Comparison of ENCODE assay signal across 15 mouse cellular contexts in the genomic region with DNA sequence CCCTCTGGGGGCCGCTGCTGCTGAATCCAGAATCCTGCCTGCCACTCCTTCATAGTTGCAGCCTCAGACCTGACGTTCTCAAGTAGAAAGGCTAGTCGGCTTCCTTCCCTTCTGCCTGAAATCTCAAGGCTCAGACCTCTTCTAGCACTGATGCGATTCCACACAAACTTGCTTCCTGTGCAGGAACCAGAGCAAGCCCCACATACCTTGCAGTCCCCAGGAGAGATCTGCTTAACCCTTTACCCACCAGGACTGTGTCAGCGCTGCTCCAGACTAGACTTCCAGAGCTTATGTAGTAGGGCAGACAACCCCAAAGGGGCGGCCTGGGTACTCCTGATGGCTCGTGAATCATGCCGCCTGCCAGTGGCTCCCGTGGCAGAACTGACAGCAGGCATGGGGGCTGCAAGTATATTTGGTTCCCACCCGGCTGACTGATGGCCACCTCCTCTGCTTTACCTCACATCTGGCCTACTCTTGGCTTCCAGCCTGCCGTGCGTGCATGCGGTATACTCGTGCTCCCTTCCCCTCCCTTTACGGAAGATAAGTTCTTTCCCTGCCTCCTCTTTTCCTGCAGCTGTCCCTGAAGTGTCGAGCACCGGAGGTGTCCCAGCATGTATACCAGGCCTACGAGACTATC. TPM values are rescaled to one million over a fixed set of nuclear protein-coding genes. Genes with fewer than 3 reads are reported as not detected.
DNase-seq lines count a peak whose midpoint lies in the region; ATAC-seq lines count a peak whose summit lies in the region.
"Had no signal": no experiment of that assay in that cellular context is flagged by ENCODE, and none has a peak within 500 bp of the region (broad histone marks: within the 10 kb centered on the region; RNA-seq: fewer than 3 reads in every experiment).

No protein-coding gene starts in this region.

- intact Hi-C loops in left cerebral cortex, postnatal 25 days (cut with DNase I): no loop called here

- no peaks in the 10 kb centered on the region for H3K9me3 ChIP-seq in kidney, embryonic 15.5 days (replicated peaks)
- H3K9me3 ChIP-seq: heart, embryonic 12.5 days; hindbrain, embryonic 13.5 days had no signal

- no peak for DNase-seq in kidney, adult 11 months
- peak; percentile 42 to 64 for DNase-seq in frontal cortex, postnatal 14 days (ENCODE audit: low spot score in 2 of 2)
- DNase-seq in left cerebral cortex, postnatal 25 days (ENCODE audit: low spot score in 2 of 2): peak; percentile 62 to 91
- peak; percentile 74 for DNase-seq in right cerebral cortex, postnatal 25 days
- no peak for DNase-seq in spleen, postnatal 36 days (ENCODE audit: low spot score in 2 of 2)
- DNase-seq: embryo, embryonic 11 days; gastrocnemius, postnatal 10 days; kidney, adult 9 months; lung, adult 2 months had no signal

- peaks cover 66% of the 10 kb centered on the region for H3K36me3 ChIP-seq in kidney, embryonic 15.5 days

- H3K27me3 ChIP-seq in kidney, embryonic 15.5 days: no peaks in the 10 kb centered on the region
- H3K27me3 ChIP-seq: heart, embryonic 12.5 days; hindbrain, embryonic 13.5 days had no signal

- ATAC-seq in kidney, embryonic 15.5 days (replicated peaks; ENCODE audit: low FRiP score): no peak
- ATAC-seq in inflammation-experienced regulatory T-cells, adult 6 months: no peak
- ATAC-seq: activated CD4-positive, CD25-positive, alpha-beta regulatory T cell, adult 4 months had no signal

- WGBS in kidney, embryonic 15.5 days: 54% methylated on average over 18 of the region's 18 CpGs

- no peak overlapping the region for H3K9ac ChIP-seq in kidney, embryonic 15.5 days
- H3K9ac ChIP-seq: heart, embryonic 12.5 days; hindbrain, embryonic 13.5 days had no signal

- H3K27ac ChIP-seq in kidney, embryonic 15.5 days: peak overlapping the region; percentile 14; the same call in 1 of the 2 replicates
- H3K27ac ChIP-seq: hindbrain, embryonic 13.5 days had no signal

- no peak overlapping the region for H3K4me2 ChIP-seq in kidney, embryonic 15.5 days
- H3K4me2 ChIP-seq: heart, embryonic 12.5 days; hindbrain, embryonic 13.5 days had no signal

- no peak overlapping the region for H3K4me3 ChIP-seq in kidney, embryonic 15.5 days (replicated peaks)
- H3K4me3 ChIP-seq: heart, embryonic 12.5 days; hindbrain, embryonic 13.5 days had no signal

- 0 out of 2 replicates have a peak, but pooled peaks cover 3% of the 10 kb centered on the region for H3K4me1 ChIP-seq in kidney, embryonic 15.5 days
- H3K4me1 ChIP-seq: hindbrain, embryonic 13.5 days had no signal

RNA-seq across cellular contexts. Expression of a gene that starts 16.7 kb away (rescaled TPM):
- 2.8 and 4.2 TPM in 2 replicates for polyA plus RNA-seq in kidney, embryonic 15.5 days (2015; fragmentation: Nextera tagmentation; extraction: Ambion mirVana)
- total RNA-seq in left cerebral cortex, postnatal 25 days (2021): 10 to 100 TPM; 68.0 to 80.4 TPM
- polyA plus RNA-seq in inflammation-experienced regulatory T-cells, adult 6 months (2017; shearing (Covaris generic)): not detected
- total RNA-seq: megakaryocyte progenitor cell, adult 5-6 weeks had no signal
- polyA plus RNA-seq: activated CD4-positive, CD25-positive, alpha-beta regulatory T cell, adult 4 months had no signal

RNA-seq across cellular contexts. Expression of a gene that starts 23.9 kb away (rescaled TPM):
- polyA plus RNA-seq in kidney, embryonic 15.5 days (2015; fragmentation: Nextera tagmentation; extraction: Ambion mirVana): 33.1 and 34.6 TPM in 2 replicates
- 10 to 100 TPM; 82.5 to 95.0 TPM for total RNA-seq in left cerebral cortex, postnatal 25 days (2021)
- polyA plus RNA-seq in inflammation-experienced regulatory T-cells, adult 6 months (2017; shearing (Covaris generic)): under 1 TPM; 0.58 to 0.94 (median 0.91) TPM

RNA-seq across cellular contexts. Expression of a gene that starts 54.6 kb away (rescaled TPM):
- polyA plus RNA-seq in kidney, embryonic 15.5 days (2015; fragmentation: Nextera tagmentation; extraction: Ambion mirVana): 59.8 and 65.3 TPM in 2 replicates
- total RNA-seq in left cerebral cortex, postnatal 25 days (2021): 100 to 1,000 TPM; 149 to 152 TPM
- 10 to 100 TPM; 48.9 to 55.5 (median 50.0) TPM for polyA plus RNA-seq in inflammation-experienced regulatory T-cells, adult 6 months (2017; shearing (Covaris generic))

RNA-seq across cellular contexts. Expression of a gene that starts 57.5 kb away (rescaled TPM):
- polyA plus RNA-seq in kidney, embryonic 15.5 days (2015; fragmentation: Nextera tagmentation; extraction: Ambion mirVana): 26.4 and 31.9 TPM in 2 replicates
- total RNA-seq in left cerebral cortex, postnatal 25 days (2021): 10 to 100 TPM; 20.9 to 21.0 TPM
- 1 to 10 TPM; 3.3 to 4.6 (median 4.6) TPM for polyA plus RNA-seq in inflammation-experienced regulatory T-cells, adult 6 months (2017; shearing (Covaris generic))

RNA-seq across cellular contexts. Expression of a gene that starts 57.8 kb away (rescaled TPM):
- 788 and 840 TPM in 2 replicates for polyA plus RNA-seq in kidney, embryonic 15.5 days (2015; fragmentation: Nextera tagmentation; extraction: Ambion mirVana)
- total RNA-seq in left cerebral cortex, postnatal 25 days (2021): 100 to 1,000 TPM; 259 to 301 TPM
- 100 to 1,000 TPM; 136 to 174 (median 140) TPM for polyA plus RNA-seq in inflammation-experienced regulatory T-cells, adult 6 months (2017; shearing (Covaris generic))

Comparison
In these comparisons a context has a peak if more than half of its experiments do, and no peak if none do; other contexts are left out.
1. DNase-seq: peak in frontal cortex, postnatal 14 days (2 of 2), left cerebral cortex, postnatal 25 days (2 of 2) and right cerebral cortex, postnatal 25 days (single experiment); none in kidney, adult 11 months (single experiment) and spleen, postnatal 36 days (0 of 2).
2. RNA of a gene that starts 23.9 kb away (polyA plus RNA-seq): 33.1 to 34.6 TPM in kidney, embryonic 15.5 days; 0.58 to 0.94 TPM in inflammation-experienced regulatory T-cells, adult 6 months; every median in the first group is over 10 times any median in the second.